In the genomic region with DNA sequence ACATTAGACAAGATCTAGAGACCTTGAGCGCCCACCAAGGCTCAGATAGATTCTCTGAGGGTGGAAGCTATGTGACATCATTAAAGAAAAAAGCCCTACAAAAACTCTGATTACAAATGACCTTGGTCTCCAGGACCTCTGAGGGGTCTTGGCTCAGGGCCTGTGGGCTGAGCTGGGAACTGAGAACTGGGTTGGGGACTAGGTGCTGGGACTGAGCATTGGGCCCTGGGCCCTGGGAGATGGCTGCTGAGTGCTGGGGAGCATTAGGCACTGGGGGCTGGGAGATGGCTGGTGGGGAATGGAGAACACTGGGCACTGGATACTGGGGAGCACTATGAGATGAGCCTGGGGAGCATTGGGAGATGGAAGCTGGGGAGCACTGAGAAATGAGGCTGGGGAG, we compare ENCODE assay signal across 17 mouse cellular contexts.
"Had no signal": no experiment of that assay in that cellular context is flagged by ENCODE, and none has a peak within 500 bp of the region (broad histone marks: within the 10 kb centered on the region; RNA-seq: fewer than 3 reads in every experiment).

No protein-coding gene starts in this region.

- H3K4me2 ChIP-seq: liver, embryonic 13.5 days; midbrain, embryonic 12.5 days; midbrain, embryonic 15.5 days; neural tube, embryonic 12.5 days; neural tube, embryonic 15.5 days had no signal

- H3K9ac ChIP-seq: liver, embryonic 13.5 days; midbrain, embryonic 12.5 days; midbrain, embryonic 15.5 days; neural tube, embryonic 12.5 days; neural tube, embryonic 15.5 days had no signal

- H3K27ac ChIP-seq: liver, embryonic 13.5 days; midbrain, embryonic 12.5 days; midbrain, embryonic 15.5 days; neural tube, embryonic 12.5 days; neural tube, embryonic 15.5 days; stomach, postnatal 0 days had no signal

- H3K36me3 ChIP-seq: liver, embryonic 13.5 days; midbrain, embryonic 12.5 days; midbrain, embryonic 15.5 days; neural tube, embryonic 12.5 days; neural tube, embryonic 15.5 days had no signal

- ATAC-seq: midbrain, embryonic 15.5 days had no signal

- H3K4me3 ChIP-seq: liver, embryonic 13.5 days; midbrain, embryonic 12.5 days; midbrain, embryonic 15.5 days; neural tube, embryonic 12.5 days; neural tube, embryonic 15.5 days had no signal

- H3K27me3 ChIP-seq: liver, embryonic 13.5 days; midbrain, embryonic 12.5 days; neural tube, embryonic 12.5 days; neural tube, embryonic 15.5 days had no signal

- H3K4me1 ChIP-seq: liver, embryonic 13.5 days; midbrain, embryonic 12.5 days; midbrain, embryonic 15.5 days; neural tube, embryonic 12.5 days; neural tube, embryonic 15.5 days had no signal

- H3K9me3 ChIP-seq: liver, embryonic 13.5 days; midbrain, embryonic 12.5 days; midbrain, embryonic 15.5 days; neural tube, embryonic 12.5 days; neural tube, embryonic 15.5 days had no signal

- DNase-seq: kidney, adult 18-20 months; kidney, adult 9 months; kidney, postnatal 14 days; kidney, postnatal 4 days; left cerebral cortex, postnatal 4 days; liver, embryonic 13.5 days; lung, adult 2 months; lung, postnatal 14 days; lung, postnatal 4 days; right cerebral cortex, adult 18-20 months; right cerebral cortex, postnatal 25 days; thymus, postnatal 36 days had no signal
